Mouse (Mus musculus): ENCODE results near the gene BC048507.

GRCm38 (mm10) chr13:67844853-67845194, 18.3 kb upstream of the BC048507 start:
- no peak for TF ChIP-seq CTCF (IDR thresholded peaks at IDR 0.05; ENCODE audit: borderline replicate concordance, extremely low read depth, insufficient read depth, insufficient read length)
- no peak for TF ChIP-seq POLR2A (IDR thresholded peaks at IDR 0.05; ENCODE audit: borderline replicate concordance, extremely low read depth, insufficient read depth, insufficient read length, poor library complexity, severe bottlenecking)
